ENCODE assay signal across 9 mouse cellular contexts in the genomic region with DNA sequence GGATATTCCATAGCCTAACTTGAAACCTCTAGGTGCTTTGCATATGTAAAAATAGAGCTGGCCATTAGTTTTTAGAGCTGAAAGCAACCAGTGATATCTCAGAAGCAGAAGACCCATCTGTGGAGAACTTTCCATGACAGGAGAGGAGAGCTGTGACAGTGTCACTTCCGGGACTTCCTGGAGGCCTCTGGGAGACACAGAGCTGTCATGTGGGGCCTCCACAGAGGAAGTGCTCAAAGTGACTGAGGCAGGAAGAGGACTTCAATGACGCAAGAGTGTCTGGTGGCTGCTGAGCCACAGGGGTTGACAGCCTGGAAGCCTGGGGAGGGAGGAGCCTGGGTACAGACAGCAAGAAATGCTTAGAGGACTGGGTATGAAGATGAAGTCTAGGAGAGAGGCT. TPM values are rescaled to one million over a fixed set of nuclear protein-coding genes. Genes with fewer than 3 reads are reported as not detected.
DNase-seq lines count a peak whose midpoint lies in the region; ATAC-seq and TF ChIP-seq lines count a peak whose summit lies in the region.
"Had no signal": no experiment of that assay in that cellular context is flagged by ENCODE, and none has a peak within 500 bp of the region (broad histone marks: within the 10 kb centered on the region; RNA-seq: fewer than 3 reads in every experiment).

No protein-coding gene starts in this region.

- no peak overlapping the region for H3K4me3 ChIP-seq in intestine, embryonic 15.5 days (replicated peaks)
- no peak overlapping the region for H3K4me3 ChIP-seq in intestine, postnatal 0 days (ENCODE audit: low read depth, low read length)
- H3K4me3 ChIP-seq in heart, embryonic 14.5 days (ENCODE audit: control insufficient read depth in 1 of 2, insufficient read depth in 1 of 2, low read depth in 1 of 2, low read length in 2 of 2), result no peak overlapping the region
- H3K4me3 ChIP-seq in liver, embryonic 13.5 days (replicated peaks), result no peak overlapping the region
- H3K4me3 ChIP-seq in spleen, adult 2 months (ENCODE audit: extremely low read depth, insufficient read depth, insufficient read length), result no peak overlapping the region; the same call in 1 of the 2 replicates

- H3K27me3 ChIP-seq in intestine, embryonic 15.5 days (replicated peaks), result no peaks in the 10 kb centered on the region
- no peaks in the 10 kb centered on the region for H3K27me3 ChIP-seq in intestine, postnatal 0 days (replicated peaks; ENCODE audit: control insufficient read depth, insufficient read depth, low read length)
- no peaks in the 10 kb centered on the region for H3K27me3 ChIP-seq in heart, embryonic 14.5 days (ENCODE audit: control insufficient read depth, insufficient read depth, low read length)
- H3K27me3 ChIP-seq in liver, embryonic 13.5 days, result no peaks in the 10 kb centered on the region
- H3K27me3 ChIP-seq in spleen, adult 2 months (ENCODE audit: control insufficient read depth, insufficient read depth, low read length), result no peaks in the 10 kb centered on the region
- H3K27me3 ChIP-seq: Patski had no signal

- H3K4me2 ChIP-seq in intestine, embryonic 15.5 days (replicated peaks), result no peak overlapping the region
- H3K4me2 ChIP-seq in intestine, postnatal 0 days (replicated peaks; ENCODE audit: low read depth), result no peak overlapping the region
- no peak overlapping the region for H3K4me2 ChIP-seq in heart, embryonic 14.5 days (ENCODE audit: low read length)
- H3K4me2 ChIP-seq in liver, embryonic 13.5 days, result peak overlapping the region; percentile 27; the same call in 1 of the 2 replicates

- no peak for DNase-seq in liver, embryonic 13.5 days
- DNase-seq in spleen, adult 2 months (ENCODE audit: low read depth in 1 of 2, low spot score in 2 of 2), result peak; percentile 82 to 97
- no peak for DNase-seq in left cerebral cortex, adult 18-20 months (ENCODE audit: low spot score in 2 of 2)
- no peak for DNase-seq in frontal cortex, postnatal 25 days (ENCODE audit: low spot score in 2 of 2)
- DNase-seq in gastrocnemius, postnatal 10 days, result no peak

- H3K27ac ChIP-seq in intestine, embryonic 15.5 days, result no peak overlapping the region
- H3K27ac ChIP-seq in intestine, postnatal 0 days (ENCODE audit: low read depth, low read length), result no peak overlapping the region
- peak overlapping the region; percentile 33; a peak in 2 of 4 replicates for H3K27ac ChIP-seq in heart, embryonic 14.5 days (replicated peaks in 1 of 2; ENCODE audit: control insufficient read depth in 1 of 2, insufficient read depth in 1 of 2, low read depth in 2 of 2, low read length in 2 of 2)
- H3K27ac ChIP-seq in liver, embryonic 13.5 days, result peak overlapping the region; percentile 81
- H3K27ac ChIP-seq in spleen, adult 2 months (ENCODE audit: insufficient read depth, low read length), result peak overlapping the region; percentile 90

- no peaks in the 10 kb centered on the region for H3K9me3 ChIP-seq in intestine, embryonic 15.5 days
- H3K9me3 ChIP-seq in intestine, postnatal 0 days (ENCODE audit: control insufficient read depth), result no peaks in the 10 kb centered on the region
- no peaks in the 10 kb centered on the region for H3K9me3 ChIP-seq in heart, embryonic 14.5 days (ENCODE audit: control insufficient read depth, low read length)
- no peaks in the 10 kb centered on the region for H3K9me3 ChIP-seq in liver, embryonic 13.5 days (replicated peaks)

- ATAC-seq in intestine, embryonic 15.5 days, result peak; percentile 53; the same call in 1 of the 2 replicates
- no peak for ATAC-seq in intestine, postnatal 0 days
- ATAC-seq in heart, embryonic 14.5 days (ENCODE audit: insufficient number of reproducible peaks, insufficient read depth, low FRiP score, low read depth), result peak; percentile 84
- peak; percentile 61 for ATAC-seq in liver, embryonic 13.5 days (ENCODE audit: low read depth)
- ATAC-seq: Patski had no signal

- TF ChIP-seq POLR2A in spleen, adult 2 months (IDR thresholded peaks at IDR 0.05; ENCODE audit: low read depth, low read length), result no peak

- 49% methylated on average over 2 of the region's 2 CpGs for WGBS in intestine, embryonic 15.5 days
- WGBS in intestine, postnatal 0 days, result 44% methylated on average over 2 of the region's 2 CpGs
- 26% methylated on average over 2 of the region's 2 CpGs for WGBS in heart, embryonic 14.5 days
- WGBS in liver, embryonic 13.5 days (ENCODE audit: insufficient replicate concordance), result 7% methylated on average over 2 of the region's 2 CpGs
- WGBS in spleen, adult 2 months, result 1% methylated on average over 2 of the region's 2 CpGs

- no peak overlapping the region for H3K9ac ChIP-seq in intestine, embryonic 15.5 days
- no peak overlapping the region for H3K9ac ChIP-seq in intestine, postnatal 0 days (ENCODE audit: low read depth, low read length)
- no peak overlapping the region for H3K9ac ChIP-seq in heart, embryonic 14.5 days (ENCODE audit: low read length)
- H3K9ac ChIP-seq in liver, embryonic 13.5 days, result peak overlapping the region; percentile 34; the same call in 1 of the 2 replicates

- H3K36me3 ChIP-seq in intestine, embryonic 15.5 days, result no peaks in the 10 kb centered on the region
- no peaks in the 10 kb centered on the region for H3K36me3 ChIP-seq in intestine, postnatal 0 days (ENCODE audit: control insufficient read depth, insufficient read depth)
- H3K36me3 ChIP-seq in heart, embryonic 14.5 days (ENCODE audit: control insufficient read depth, insufficient read depth, low read length), result no peaks in the 10 kb centered on the region
- H3K36me3 ChIP-seq in liver, embryonic 13.5 days, result no peaks in the 10 kb centered on the region
- peaks cover 4% of the 10 kb centered on the region; the same call in 1 of the 2 replicates for H3K36me3 ChIP-seq in spleen, adult 2 months (ENCODE audit: control insufficient read depth, insufficient read depth, low read length)

- no peaks in the 10 kb centered on the region for H3K4me1 ChIP-seq in intestine, embryonic 15.5 days (replicated peaks)
- 0 out of 2 replicates have a peak, but pooled peaks cover 4% of the 10 kb centered on the region for H3K4me1 ChIP-seq in intestine, postnatal 0 days (replicated peaks; ENCODE audit: control insufficient read depth, insufficient read depth, low read length)
- peaks cover 7% of the 10 kb centered on the region in 2 experiments; a peak in 3 of 4 replicates for H3K4me1 ChIP-seq in heart, embryonic 14.5 days (ENCODE audit: control insufficient read depth in 2 of 2, insufficient read depth in 2 of 2, low read length in 2 of 2)
- H3K4me1 ChIP-seq in liver, embryonic 13.5 days (replicated peaks), result peaks cover 100% of the 10 kb centered on the region
- peaks cover 59% of the 10 kb centered on the region; the same call in 1 of the 2 replicates for H3K4me1 ChIP-seq in spleen, adult 2 months (ENCODE audit: control insufficient read depth, insufficient read depth, insufficient read length)

- TF ChIP-seq CTCF in intestine, postnatal 0 days (IDR thresholded peaks at IDR 0.05; ENCODE audit: low read depth), result no peak
- no peak for TF ChIP-seq CTCF in spleen, adult 2 months (IDR thresholded peaks at IDR 0.05; ENCODE audit: extremely low read depth, insufficient read depth, insufficient read length, insufficient replicate concordance)

RNA-seq across cellular contexts. Expression of a gene that starts 6.2 kb away (rescaled TPM):
- polyA plus RNA-seq in intestine, embryonic 15.5 days (2015; fragmentation: Nextera tagmentation; extraction: Ambion mirVana), result 4.0 and 4.3 TPM in 2 replicates
- polyA plus RNA-seq in intestine, postnatal 0 days (2015; fragmentation: Nextera tagmentation; extraction: Ambion mirVana), result 2.5 and 3.1 TPM in 2 replicates
- 7.9 and 8.9 TPM in 2 replicates for polyA plus RNA-seq in heart, embryonic 14.5 days (2014; fragmentation: Nextera tagmentation; extraction: Ambion mirVana)
- 11.0 and 13.9 TPM in 2 replicates for polyA plus RNA-seq in liver, embryonic 13.5 days (2015; fragmentation: Nextera tagmentation; extraction: Ambion mirVana)
- 204 and 282 TPM in 2 replicates for polyA plus RNA-seq in spleen, adult 2 months (2012; rRNA removed)
- total RNA-seq in left cerebral cortex, adult 18-20 months (2021), result 10 to 100 TPM; 14.9 to 15.3 TPM
- total RNA-seq in gastrocnemius, postnatal 10 days (2021), result 10 to 100 TPM in 1 of 2 experiments, 1 to 10 TPM in 1; 7.1 to 14.8 TPM

RNA-seq across cellular contexts. Expression of a gene that starts 52.7 kb away (rescaled TPM):
- polyA plus RNA-seq in intestine, embryonic 15.5 days (2015; fragmentation: Nextera tagmentation; extraction: Ambion mirVana), result 17.9 and 19.6 TPM in 2 replicates
- 13.3 and 14.0 TPM in 2 replicates for polyA plus RNA-seq in intestine, postnatal 0 days (2015; fragmentation: Nextera tagmentation; extraction: Ambion mirVana)
- 0.12 and 0.46 TPM in 2 replicates for polyA plus RNA-seq in heart, embryonic 14.5 days (2014; fragmentation: Nextera tagmentation; extraction: Ambion mirVana)
- 3.8 and 4.1 TPM in 2 replicates for polyA plus RNA-seq in liver, embryonic 13.5 days (2015; fragmentation: Nextera tagmentation; extraction: Ambion mirVana)
- 0.09 and 0.22 TPM in 2 replicates for polyA plus RNA-seq in spleen, adult 2 months (2012; rRNA removed)
- total RNA-seq in left cerebral cortex, adult 18-20 months (2021), result 100 to 1,000 TPM; 357 to 374 TPM
- 1 to 10 TPM in 1 of 2 experiments, under 1 TPM in 1; 0.82 to 1.3 TPM for total RNA-seq in gastrocnemius, postnatal 10 days (2021)

Comparison
In these comparisons a context has a peak if more than half of its experiments do, and no peak if none do; other contexts are left out.
1. H3K27ac ChIP-seq: peak in heart, embryonic 14.5 days (2 of 2), liver, embryonic 13.5 days (single experiment) and spleen, adult 2 months (single experiment); none in intestine, embryonic 15.5 days (single experiment) and intestine, postnatal 0 days (single experiment).
2. DNase-seq: peak in spleen, adult 2 months (2 of 2); none in liver, embryonic 13.5 days (single experiment), left cerebral cortex, adult 18-20 months (0 of 2), frontal cortex, postnatal 25 days (0 of 2) and gastrocnemius, postnatal 10 days (single experiment).
3. RNA of a gene that starts 6.2 kb away (polyA plus RNA-seq): 204 to 282 TPM in spleen, adult 2 months; 11.0 to 13.9 TPM in liver, embryonic 13.5 days, 7.9 to 8.9 TPM in heart, embryonic 14.5 days, 4.0 to 4.3 TPM in intestine, embryonic 15.5 days and 2.5 to 3.1 TPM in intestine, postnatal 0 days; every median in the first group is over 10 times any median in the second.